Mouse (Mus musculus): ENCODE data around the gene Pogk. TPM values are rescaled to one million over a fixed set of nuclear protein-coding genes. Genes with fewer than 3 reads are reported as not detected.

Gene Pogk
- total and polyA plus RNA-seq, 3 experiments = 4.9 to 10.4 (median 7.3) TPM

DNA sequence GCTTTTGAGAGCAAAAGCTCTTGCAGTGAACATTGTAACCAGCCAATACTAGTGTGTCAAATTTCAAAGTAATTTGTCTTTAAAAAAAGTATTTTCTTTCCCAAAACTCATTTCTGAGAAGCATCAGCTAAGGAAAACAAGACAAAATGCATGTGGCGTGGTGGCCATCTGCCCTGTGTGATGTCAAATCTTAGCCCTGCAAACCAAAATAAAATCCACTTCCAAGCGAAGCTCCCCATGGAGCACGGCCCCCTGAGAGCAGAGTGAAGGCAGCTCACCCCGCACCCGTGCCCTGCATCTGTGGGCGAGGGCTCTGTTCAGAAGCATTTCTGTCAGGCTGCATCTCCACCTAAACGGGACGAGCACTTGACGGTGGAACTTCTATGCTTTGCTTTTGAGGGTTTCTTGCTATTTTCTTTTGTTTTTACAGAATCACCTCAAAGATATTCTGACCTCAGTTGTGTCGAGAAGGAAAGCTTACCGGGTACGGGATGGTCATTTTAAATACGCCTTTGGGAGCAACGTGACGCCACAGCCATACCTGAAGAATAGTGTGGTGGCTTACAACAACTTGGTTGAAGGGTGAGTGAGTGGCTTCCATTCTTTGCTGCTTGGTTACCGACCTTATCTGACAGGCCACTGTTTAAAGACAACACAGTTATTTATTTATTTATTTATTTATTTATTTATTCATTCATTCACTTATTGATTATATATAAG, 20.1 kb downstream of the Pogk start:
- dilution Hi-C loops (cut with MboI; ENCODE audit: extremely low pct_ligation_motif_present, extremely low pct_unique_long_range_greater_than_20kb, low sequenced_read_pairs) (no loop called here), in situ Hi-C loops (cut with MboI; ENCODE audit: low pct_ligation_motif_present, low pct_unique_long_range_greater_than_20kb, low sequenced_read_pairs) (loop anchor here (25.0 kb wide), 2 partner anchors 402 to 577 kb away; no protein-coding TSS in a partner anchor)
- Histone ChIP-seq H3K4me2 (ENCODE audit: insufficient read depth, low read depth, poor library complexity, severe bottlenecking) (no peak overlapping the region), H3K9ac (ENCODE audit: insufficient read depth, low read depth) (no peak overlapping the region), H3K79me2 (replicated peaks; ENCODE audit: control insufficient read depth, extremely low read depth, insufficient read depth, poor library complexity, severe bottlenecking) (no peaks in the 10 kb centered on the region), H3K9me3 (replicated peaks; ENCODE audit: low read length) (no peaks in the 10 kb centered on the region), H3K36me3 (replicated peaks in 1 of 2; ENCODE audit: control insufficient read depth in 1 of 2, insufficient read depth in 1 of 2, low read length in 1 of 2) (peaks cover 54 to 95% of the 10 kb centered on the region in 2 experiments), H3K4me1 (ENCODE audit: control insufficient read depth in 1 of 2, insufficient read depth in 2 of 2) (no peaks in the 10 kb centered on the region), H3K4me3 (replicated peaks in 1 of 3; ENCODE audit: low read depth in 2 of 3, low read length in 2 of 3, poor library complexity in 1 of 3) (no peak overlapping the region), H3K27ac (ENCODE audit: insufficient read depth, low read depth) (no peak overlapping the region), H3K27me3 (replicated peaks) (no peaks in the 10 kb centered on the region)
- no peak for DNase-seq (ENCODE audit: extremely low read depth)
- TF ChIP-seq KAT2A (IDR thresholded peaks at IDR 0.05; ENCODE audit: insufficient replicate concordance, low read length) (no peak), USF2 (conservative IDR thresholded peaks at IDR 0.05; ENCODE audit: low read depth, low read length) (no peak), ZKSCAN1 (IDR thresholded peaks at IDR 0.05; ENCODE audit: borderline replicate concordance, low read depth, low read length) (no peak), SMC3 (IDR thresholded peaks at IDR 0.05; ENCODE audit: low read depth, low read length) (no peak), ETS1 (conservative IDR thresholded peaks at IDR 0.05; ENCODE audit: low read depth, low read length) (no peak), POLR2A (IDR thresholded peaks at IDR 0.05; ENCODE audit: low read depth, low read length) (no peak), MXI1 (IDR thresholded peaks at IDR 0.05; ENCODE audit: low read depth, low read length) (no peak), TBP (conservative IDR thresholded peaks at IDR 0.05; ENCODE audit: low read depth, low read length) (no peak), POLR2AphosphoS2 (IDR thresholded peaks at IDR 0.05; ENCODE audit: low read depth, low read length) (no peak), EP300 (IDR thresholded peaks at IDR 0.05; ENCODE audit: low read length) (no peak), ELF1 (IDR thresholded peaks at IDR 0.05; ENCODE audit: low read depth, low read length) (no peak), MEF2A (IDR thresholded peaks at IDR 0.05; ENCODE audit: borderline replicate concordance, low read depth, low read length) (no peak), GABPA (IDR thresholded peaks at IDR 0.05; ENCODE audit: insufficient replicate concordance, low read depth, low read length) (no peak), MAX (IDR thresholded peaks at IDR 0.05; ENCODE audit: low read length) (no peak)

DNA sequence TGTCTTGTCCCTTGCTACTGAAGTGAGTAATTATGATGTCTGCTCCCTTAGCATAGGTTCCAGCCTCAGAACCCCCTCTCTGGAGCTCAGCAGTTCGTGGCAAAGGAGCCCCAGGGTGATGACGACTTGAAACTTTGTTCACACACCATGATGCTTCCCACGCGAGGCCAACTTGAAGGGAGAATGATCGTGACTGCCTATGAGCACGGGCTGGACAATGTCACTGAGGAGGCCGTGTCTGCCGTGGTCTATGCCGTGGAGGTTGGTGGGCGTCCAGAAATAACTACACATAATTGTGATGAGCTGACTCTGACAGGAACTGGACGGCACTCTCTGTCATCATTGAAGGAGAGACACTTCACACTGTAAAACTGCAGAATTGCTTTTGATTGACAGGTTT, 21.2 kb downstream of the Pogk start:
- Histone ChIP-seq H3K9ac (ENCODE audit: insufficient read depth, low read depth) (no peak overlapping the region), H3K36me3 (replicated peaks in 1 of 2; ENCODE audit: control insufficient read depth in 1 of 2, insufficient read depth in 1 of 2, low read length in 1 of 2) (peaks cover 56 to 93% of the 10 kb centered on the region in 2 experiments), H3K4me1 (ENCODE audit: control insufficient read depth in 1 of 2, insufficient read depth in 2 of 2) (no peaks in the 10 kb centered on the region), H3K27me3 (replicated peaks) (no peaks in the 10 kb centered on the region), H3K4me3 (replicated peaks in 1 of 3; ENCODE audit: low read depth in 2 of 3, low read length in 2 of 3, poor library complexity in 1 of 3) (no peak overlapping the region), H3K79me2 (replicated peaks; ENCODE audit: control insufficient read depth, extremely low read depth, insufficient read depth, poor library complexity, severe bottlenecking) (no peaks in the 10 kb centered on the region), H3K9me3 (replicated peaks; ENCODE audit: low read length) (no peaks in the 10 kb centered on the region), H3K27ac (ENCODE audit: insufficient read depth, low read depth) (no peak overlapping the region), H3K4me2 (ENCODE audit: insufficient read depth, low read depth, poor library complexity, severe bottlenecking) (no peak overlapping the region)
- no peak for TF ChIP-seq ELF1 (IDR thresholded peaks at IDR 0.05; ENCODE audit: low read depth, low read length)
- TF ChIP-seq TCF12 (IDR thresholded peaks at IDR 0.05; ENCODE audit: low read depth, low read length) = no peak
- TF ChIP-seq MEF2A (IDR thresholded peaks at IDR 0.05; ENCODE audit: borderline replicate concordance, low read depth, low read length) = no peak
- no peak for TF ChIP-seq HCFC1 (IDR thresholded peaks at IDR 0.05; ENCODE audit: low read depth, low read length)
- no peak for TF ChIP-seq USF1 (IDR thresholded peaks at IDR 0.05; ENCODE audit: low read depth, low read length)
- no peak for TF ChIP-seq ZNF384 (IDR thresholded peaks at IDR 0.05; ENCODE audit: low read depth, low read length)
- TF ChIP-seq E2F4 (IDR thresholded peaks at IDR 0.05; ENCODE audit: insufficient replicate concordance, low read depth, low read length) = no peak
- no peak for TF ChIP-seq MAX (IDR thresholded peaks at IDR 0.05; ENCODE audit: low read length)
- TF ChIP-seq JUND (conservative IDR thresholded peaks at IDR 0.05; ENCODE audit: low read depth, low read length) = no peak
- TF ChIP-seq POLR2AphosphoS2 (IDR thresholded peaks at IDR 0.05; ENCODE audit: low read depth, low read length) = no peak
- TF ChIP-seq TBP (conservative IDR thresholded peaks at IDR 0.05; ENCODE audit: low read depth, low read length) = no peak
- no peak for TF ChIP-seq NRF1 (IDR thresholded peaks at IDR 0.05; ENCODE audit: low read depth, low read length)
- no peak for TF ChIP-seq MAFK (IDR thresholded peaks at IDR 0.05; ENCODE audit: insufficient replicate concordance, low read length)
- TF ChIP-seq CTCF (conservative IDR thresholded peaks at IDR 0.05 in 1 of 2, IDR thresholded peaks at IDR 0.05 in 1 of 2; ENCODE audit: low read depth in 2 of 2, low read length in 2 of 2) = no peak
- in situ Hi-C loops (cut with MboI; ENCODE audit: low pct_ligation_motif_present, low pct_unique_long_range_greater_than_20kb, low sequenced_read_pairs) = loop anchor here (25.0 kb wide), 2 partner anchors 401 to 576 kb away; no protein-coding TSS in a partner anchor
- dilution Hi-C loops (cut with MboI; ENCODE audit: extremely low pct_ligation_motif_present, extremely low pct_unique_long_range_greater_than_20kb, low sequenced_read_pairs) = no loop called here
- no peak for DNase-seq (ENCODE audit: extremely low read depth)

Data from CH12.LX (cell line).